Mouse (Mus musculus): ENCODE results near the gene Bicc1.

The Bicc1 gene

DNA sequence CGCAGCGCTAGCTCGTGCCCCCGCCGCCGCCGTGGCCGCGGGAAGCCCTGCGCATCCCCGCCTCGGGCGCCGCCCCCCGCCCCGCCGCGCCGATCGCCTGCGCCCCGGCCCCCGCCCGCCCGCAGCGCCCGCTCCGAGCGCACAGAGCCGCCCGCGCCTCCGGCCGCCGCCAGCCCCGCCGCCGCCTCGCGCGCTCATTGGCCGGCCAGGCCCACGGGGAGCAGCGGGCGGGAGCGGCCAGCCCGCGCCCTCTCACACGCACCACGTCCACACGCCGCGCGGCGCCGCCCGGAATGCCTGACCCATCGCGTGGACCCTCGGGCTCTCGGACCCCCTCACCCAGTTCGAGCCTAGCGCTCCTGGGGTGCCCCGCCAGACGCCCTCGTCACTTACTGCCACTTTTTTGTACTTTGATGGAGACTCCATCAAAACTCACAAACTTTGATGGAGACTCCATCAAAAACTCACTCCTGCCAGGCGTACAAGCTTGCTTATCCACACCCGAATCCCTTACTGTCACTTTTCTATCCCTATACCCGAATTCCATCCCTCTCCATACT is at the start of gene Bicc1:
Bicc1 (minus strand) TSS at position 25 of the 560 bp plus-strand sequence.
- DNase-seq (ENCODE audit: low spot score in 2 of 2), result no peak

GRCm38 (mm10) chr10:71201512-71201911 is 42.0 kb upstream of the Bicc1 start:
- DNase-seq (ENCODE audit: low spot score in 2 of 2), result no peak

GRCm38 (mm10) chr10:71200964-71201363 is 41.5 kb upstream of the Bicc1 start:
- DNase-seq (ENCODE audit: low spot score in 2 of 2), result no peak

DNA sequence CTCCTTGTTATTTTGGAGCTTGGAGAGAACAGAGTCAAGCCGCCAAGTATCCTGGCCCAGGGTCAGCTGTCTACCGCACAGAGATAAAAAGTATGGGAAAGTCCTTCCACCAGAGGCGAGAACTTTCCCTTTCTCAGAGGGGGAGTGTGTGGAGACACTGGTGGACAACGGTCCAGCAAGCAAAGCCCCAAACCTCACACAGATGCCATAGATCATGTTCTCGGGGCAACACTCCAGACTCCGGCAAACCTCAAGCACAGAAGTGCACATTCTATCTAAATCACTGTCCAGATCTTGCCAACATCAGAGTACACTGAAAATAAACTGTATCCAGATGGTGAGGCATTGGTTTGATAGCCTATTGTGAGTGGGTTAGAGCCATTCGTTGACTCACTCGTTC is 39.2 kb upstream of the Bicc1 start:
- DNase-seq (ENCODE audit: low spot score in 2 of 2), result no peak

- DNase-seq (ENCODE audit: low spot score in 2 of 2), result no peak
Observed at GRCm38 (mm10) chr10:71197036-71197785, 37.7 kb upstream of the Bicc1 start.

DNA sequence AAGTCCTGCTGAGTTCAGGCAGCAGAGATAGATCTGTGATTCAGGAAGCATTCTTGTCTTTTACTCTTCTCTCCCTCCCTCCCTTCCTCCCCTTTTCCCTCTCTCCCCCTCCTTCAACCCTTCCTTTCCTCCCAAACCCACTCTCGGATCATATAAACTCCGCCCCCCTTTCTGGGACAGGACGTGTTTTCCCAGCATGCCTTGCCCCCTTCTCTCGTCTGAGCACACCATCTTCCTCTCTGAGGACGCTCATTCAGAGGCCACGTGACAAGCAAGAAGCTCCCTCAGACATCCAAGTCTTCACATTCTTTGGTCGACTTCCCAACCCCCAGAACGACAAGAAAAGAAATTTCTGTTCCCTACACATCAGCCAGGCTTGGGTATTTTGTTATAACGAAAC is 36.0 kb upstream of the Bicc1 start:
- no peak for DNase-seq (ENCODE audit: low spot score in 2 of 2)

DNA sequence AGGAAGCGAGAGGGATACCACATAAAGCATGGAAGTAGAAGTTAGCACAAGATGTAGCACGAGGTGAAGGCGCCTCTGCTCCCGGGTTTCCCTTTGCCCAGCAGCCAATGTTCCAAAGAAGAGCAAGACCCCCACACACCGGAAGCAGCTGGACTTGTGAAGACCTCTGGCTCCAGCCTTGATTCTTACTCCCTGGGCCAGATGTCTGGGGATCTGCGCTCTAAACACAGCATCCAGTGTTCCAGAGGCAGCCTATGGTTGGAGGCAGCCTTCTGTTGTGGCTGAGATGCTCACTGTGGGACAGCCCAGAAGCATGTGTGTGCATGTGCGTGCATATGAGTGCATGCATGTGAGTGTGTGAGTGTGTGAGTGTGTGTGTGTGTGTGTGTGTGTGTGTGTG is 35.2 kb upstream of the Bicc1 start:
- no peak for DNase-seq (ENCODE audit: low spot score in 2 of 2)

GRCm38 (mm10) chr10:71193319-71193718 is 33.8 kb upstream of the Bicc1 start:
- no peak for DNase-seq (ENCODE audit: low spot score in 2 of 2)

- no peak for DNase-seq (ENCODE audit: low spot score in 2 of 2)
Observed at GRCm38 (mm10) chr10:71192886-71193285, 33.4 kb upstream of the Bicc1 start.

- DNase-seq (ENCODE audit: low spot score in 2 of 2), result no peak
Observed at GRCm38 (mm10) chr10:71188681-71189080, 29.2 kb upstream of the Bicc1 start.

DNA sequence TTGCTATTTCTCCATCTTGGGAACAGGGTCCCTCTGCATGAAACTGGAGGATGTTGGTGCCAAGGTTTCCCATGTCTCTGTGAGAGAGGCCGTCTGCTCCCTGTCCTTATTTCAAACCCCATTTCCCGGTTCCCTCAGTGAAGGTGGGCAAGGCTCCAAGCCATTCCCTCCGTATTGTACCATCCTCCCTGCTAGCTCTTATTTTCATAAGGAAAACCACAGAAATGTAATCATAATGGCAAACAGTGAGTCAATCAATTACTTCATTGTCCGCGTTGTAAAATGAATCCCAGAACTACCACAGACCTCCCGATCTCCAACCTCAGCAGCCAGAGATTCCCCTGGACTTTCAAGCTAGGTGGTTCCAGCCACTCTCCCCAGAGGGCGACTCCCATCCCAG is 25.6 kb upstream of the Bicc1 start:
- DNase-seq (ENCODE audit: low spot score in 2 of 2), result no peak

DNA sequence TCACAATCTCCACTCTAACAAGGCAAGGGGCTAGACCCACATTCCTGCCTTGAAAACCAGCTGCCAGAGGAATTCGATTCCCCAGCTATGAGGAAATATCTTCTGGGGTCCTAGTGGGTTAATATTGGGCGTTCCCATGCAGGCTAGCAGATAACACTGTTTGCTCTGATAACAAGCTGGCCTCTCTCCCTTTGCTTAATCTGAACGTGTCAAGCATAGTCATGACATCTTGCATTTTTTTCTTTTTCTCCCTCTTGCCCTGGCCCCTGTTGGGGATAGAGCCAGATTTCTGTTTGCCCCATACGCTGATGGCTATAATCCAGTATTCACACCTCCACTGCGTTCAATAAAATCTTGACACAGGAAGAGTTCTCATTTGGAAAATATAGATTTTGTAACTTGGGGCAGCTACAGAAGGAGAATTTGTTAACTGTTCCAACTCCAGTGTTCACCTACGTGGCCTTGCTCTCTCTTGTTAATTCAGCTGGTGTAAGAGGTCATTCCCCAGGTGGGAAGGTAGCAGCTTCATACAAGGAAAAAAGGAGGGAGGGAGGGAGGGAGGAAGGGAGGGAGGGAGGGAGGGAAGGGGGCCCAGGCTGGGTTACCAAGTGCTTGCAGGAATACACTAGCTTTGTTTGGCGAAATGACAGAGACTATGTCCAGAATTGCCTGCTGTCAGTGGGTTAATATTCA is 24.0 kb upstream of the Bicc1 start:
- DNase-seq (ENCODE audit: low spot score in 2 of 2), result no peak

- no peak for DNase-seq (ENCODE audit: low spot score in 2 of 2)
Observed at GRCm38 (mm10) chr10:71181931-71182330, 22.4 kb upstream of the Bicc1 start.

- no peak for DNase-seq (ENCODE audit: low spot score in 2 of 2)
Observed at GRCm38 (mm10) chr10:71181091-71181490, 21.6 kb upstream of the Bicc1 start.

DNA sequence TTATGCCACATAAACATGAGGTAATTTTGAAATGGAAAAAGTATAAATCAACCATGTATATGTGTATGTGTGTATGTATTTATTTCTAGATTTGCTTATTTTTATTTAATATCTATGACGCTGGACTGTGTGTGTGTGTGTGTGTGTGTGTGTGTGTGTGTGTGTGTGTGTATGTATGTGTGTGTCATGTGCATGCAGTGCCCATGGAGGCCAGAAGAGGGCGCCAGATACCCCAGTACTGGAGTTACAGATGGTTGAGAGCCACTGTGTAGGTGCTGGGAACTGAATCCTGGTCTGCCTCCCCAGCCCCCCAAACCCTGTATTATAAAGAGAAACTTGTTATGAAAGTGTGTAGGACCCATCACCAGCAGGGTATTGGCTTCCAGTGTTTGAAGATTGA is 20.6 kb upstream of the Bicc1 start:
- DNase-seq (ENCODE audit: low spot score in 2 of 2), result no peak

- DNase-seq (ENCODE audit: low spot score in 2 of 2), result no peak
Observed at GRCm38 (mm10) chr10:71177201-71177600, 17.7 kb upstream of the Bicc1 start.

GRCm38 (mm10) chr10:71176341-71176740 is 16.8 kb upstream of the Bicc1 start:
- no peak for DNase-seq (ENCODE audit: low spot score in 2 of 2)

- DNase-seq (ENCODE audit: low spot score in 2 of 2), result no peak
Observed at GRCm38 (mm10) chr10:71175280-71175679, 15.8 kb upstream of the Bicc1 start.

- no peak for DNase-seq (ENCODE audit: low spot score in 2 of 2)
Observed at GRCm38 (mm10) chr10:71171414-71171813, 11.9 kb upstream of the Bicc1 start.

- DNase-seq (ENCODE audit: low spot score in 2 of 2), result no peak
Observed at GRCm38 (mm10) chr10:71170771-71171170, 11.3 kb upstream of the Bicc1 start.

DNA sequence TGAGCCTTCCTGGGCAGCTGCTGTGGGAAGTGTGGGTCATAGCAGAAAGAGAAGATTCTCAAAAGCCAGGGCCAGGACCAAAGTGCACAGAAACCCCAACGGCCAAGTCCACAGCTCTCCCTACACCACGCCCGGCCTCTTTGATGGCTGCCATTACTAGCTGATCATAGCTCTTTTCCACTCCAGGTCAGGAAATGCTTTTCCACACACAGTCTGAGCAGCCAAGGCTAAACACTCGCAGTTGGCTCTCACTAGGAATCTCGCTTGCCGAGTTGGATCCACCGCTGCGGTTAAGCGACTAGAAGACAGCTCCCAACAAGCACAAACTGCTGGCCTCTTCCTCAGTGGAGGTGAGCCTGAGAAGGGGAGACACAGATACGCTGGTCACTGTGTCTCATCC is 10.3 kb upstream of the Bicc1 start:
- DNase-seq (ENCODE audit: low spot score in 2 of 2), result no peak

DNA sequence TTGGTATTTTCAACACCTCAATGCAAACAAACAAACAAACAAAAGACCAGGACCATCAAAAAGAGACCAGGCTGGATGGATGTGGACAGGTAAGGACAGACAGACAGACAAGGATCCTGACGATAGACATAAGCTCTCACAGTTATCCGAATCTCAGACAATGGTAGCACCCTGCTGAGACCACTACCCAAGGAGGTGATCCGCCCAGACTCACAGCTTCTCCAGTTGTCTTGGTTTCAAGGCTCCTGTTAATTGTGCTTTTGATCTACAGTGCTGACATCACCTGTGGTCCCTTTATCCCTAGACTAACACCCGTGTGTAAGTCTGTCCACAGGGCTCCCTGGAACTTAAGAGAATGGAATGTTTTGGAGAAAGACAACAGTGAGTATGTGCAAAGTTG is 9.7 kb upstream of the Bicc1 start:
- DNase-seq (ENCODE audit: low spot score in 2 of 2), result no peak

- no peak for DNase-seq (ENCODE audit: low spot score in 2 of 2)
Observed at GRCm38 (mm10) chr10:71160449-71160848, 949 bp upstream of the Bicc1 start.
